Mouse (Mus musculus) bone marrow macrophage, adult 2 months (primary cell): ENCODE results near the gene Gm5460. TPM values are rescaled to one million over a fixed set of nuclear protein-coding genes. Genes with fewer than 3 reads are reported as not detected.

Experiments
- H3K27ac ChIP-seq: 2 replicates; pipeline ENCODE4 v1.5.1; 2012; ENCODE audit warnings: low read depth, low read length; ENCODE audit not compliant: insufficient read depth
- H3K4me1 ChIP-seq: 2 replicates; pipeline ENCODE4 v1.6.1; 2012; ENCODE audit warnings: low read length; ENCODE audit not compliant: control insufficient read depth, insufficient read depth
- H3K4me3 ChIP-seq: 2 replicates; pipeline ENCODE4 v1.5.1; 2012; ENCODE audit warnings: mild to moderate bottlenecking, low read length, moderate library complexity; ENCODE audit not compliant: insufficient read depth
- CTCF ChIP-seq: IDR thresholded peaks from 2 replicates; pipeline ENCODE4 v1.5.1; 2012; ENCODE audit warnings: low read depth, mild to moderate bottlenecking, low read length, moderate library complexity
- POLR2A ChIP-seq: IDR thresholded peaks from 2 replicates; pipeline ENCODE4 v1.6.1; 2012; ENCODE audit warnings: mild to moderate bottlenecking, low read depth, low read length, borderline replicate concordance
- polyA plus RNA-seq: library from polyadenylated mRNA; stranded (reverse); fragments of >200 nt; gene quantifications from 2 replicates; pipeline ENCODE4 v1.2.4, GENCODE M21; 2012; ENCODE audit not compliant: missing spikeins, insufficient read depth, insufficient read length

The Gm5460 gene
- polyA plus RNA-seq, result not detected in 2 replicates

DNA sequence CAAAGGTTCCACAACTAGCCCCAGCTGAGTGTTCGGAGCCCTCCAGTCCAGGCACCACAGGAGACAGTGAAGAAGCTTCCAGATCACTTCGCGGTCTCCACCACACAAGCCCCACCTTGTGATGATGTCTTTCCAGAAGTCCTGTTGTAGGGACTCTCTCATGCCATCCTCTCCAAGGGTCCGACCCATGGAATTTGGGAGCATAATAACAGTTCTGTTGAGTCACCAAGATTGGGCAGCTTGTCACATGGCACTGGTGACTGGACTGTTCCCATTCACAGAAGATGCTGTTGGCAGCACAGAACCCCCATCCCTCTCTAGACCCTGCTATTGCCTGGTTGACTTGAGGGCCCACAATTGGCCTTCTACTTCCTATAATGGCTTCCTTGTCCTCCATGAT is at the start of gene Gm5460:
TSS of gene Gm5460 (plus strand) at position 378 of the 400 bp plus-strand sequence.
- H3K4me3 ChIP-seq, result no peak within 1 kb of the TSS
- H3K27ac ChIP-seq, result no peak within 1 kb of the TSS
- no peaks in the 10 kb centered on the region for H3K4me1 ChIP-seq
- TF ChIP-seq POLR2A, result no peak
- no peak for TF ChIP-seq CTCF

DNA sequence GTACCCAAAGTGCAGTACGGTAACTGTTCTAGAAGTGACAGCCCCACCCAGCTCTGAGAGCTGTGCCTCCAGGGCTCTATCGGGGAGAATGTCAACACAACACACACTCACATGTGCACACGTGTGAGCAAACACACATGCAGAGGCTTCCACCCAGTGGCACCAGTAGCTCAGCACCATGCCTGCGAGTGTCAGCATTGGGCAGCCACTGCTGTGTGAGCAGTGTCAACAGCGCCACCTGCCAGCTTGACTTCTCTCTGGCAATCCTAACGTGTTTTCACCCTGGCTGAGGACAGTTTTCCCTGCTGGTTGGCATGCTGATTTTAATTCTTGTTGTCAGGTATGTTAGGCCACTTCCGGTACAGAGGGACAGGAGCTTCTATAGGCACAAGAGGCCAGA is 43.9 kb upstream of the Gm5460 start:
- TF ChIP-seq POLR2A (no peak), CTCF (no peak)
- Histone ChIP-seq H3K4me1 (no peaks in the 10 kb centered on the region), H3K27ac (no peak overlapping the region), H3K4me3 (no peak overlapping the region)

- Histone ChIP-seq H3K27ac (no peak overlapping the region), H3K4me3 (no peak overlapping the region), H3K4me1 (no peaks in the 10 kb centered on the region)
- TF ChIP-seq POLR2A (no peak), CTCF (no peak)
Measured at GRCm38 (mm10) chr14:33974752-33975151, 41.8 kb upstream of the Gm5460 start.

GRCm38 (mm10) chr14:33977748-33978147 is 38.8 kb upstream of the Gm5460 start:
- no peak overlapping the region for H3K4me3 ChIP-seq
- H3K4me1 ChIP-seq, result no peaks in the 10 kb centered on the region
- no peak for TF ChIP-seq POLR2A
- TF ChIP-seq CTCF, result no peak
- H3K27ac ChIP-seq, result no peak overlapping the region

DNA sequence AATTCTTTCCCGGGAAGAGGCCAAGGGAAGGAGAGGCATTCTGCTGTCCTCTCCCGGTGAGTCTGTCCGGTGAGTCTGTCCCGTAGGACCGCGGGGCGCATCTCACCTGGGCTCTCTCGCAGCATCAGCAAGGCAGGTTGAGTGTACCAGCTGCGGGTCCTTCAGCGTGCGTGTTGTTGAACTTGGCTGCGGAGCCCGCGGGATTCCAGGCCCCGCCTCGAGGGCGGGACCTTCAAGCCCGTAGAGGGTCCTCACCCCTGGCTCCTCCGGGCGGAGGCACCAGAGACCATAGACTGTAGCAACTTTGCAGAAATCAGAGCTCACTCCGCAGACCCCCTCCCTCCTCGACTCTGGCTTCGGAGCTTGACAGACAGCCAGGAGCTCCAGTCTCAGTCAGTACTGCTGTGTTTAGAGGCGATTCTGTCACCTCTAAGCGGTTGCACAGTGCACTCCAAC is 37.9 kb upstream of the Gm5460 start, which contains the start of gene Zfp488:
TSS of gene Zfp488 (minus strand) at position 161 of the 456 bp plus-strand sequence.
- H3K4me1 ChIP-seq, result no peaks in the 10 kb centered on the region
- no peak for TF ChIP-seq POLR2A
- TF ChIP-seq CTCF, result no peak
- no peak within 1 kb of the TSS for H3K27ac ChIP-seq
- no peak within 1 kb of the TSS for H3K4me3 ChIP-seq

DNA sequence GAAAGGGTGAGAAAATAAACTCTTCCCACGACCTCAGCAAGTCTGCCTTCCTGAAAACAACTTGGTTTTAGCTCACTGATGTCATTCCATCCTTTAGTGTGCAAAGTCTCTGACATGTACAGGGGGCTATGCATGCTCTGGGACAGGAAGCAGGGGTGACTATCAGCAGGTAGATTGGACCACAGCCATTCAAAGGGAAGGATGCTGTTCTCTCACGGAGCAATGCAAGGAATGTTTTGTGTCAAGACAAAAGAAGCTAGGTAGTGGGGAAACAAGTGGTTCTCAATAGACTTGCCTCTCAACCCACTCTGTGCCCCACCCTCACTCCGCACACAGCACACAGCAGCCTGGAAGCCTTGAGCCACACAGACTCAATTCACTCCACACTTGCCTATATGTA is 27.4 kb upstream of the Gm5460 start:
- no peak overlapping the region for H3K27ac ChIP-seq
- no peak overlapping the region for H3K4me3 ChIP-seq
- no peak for TF ChIP-seq CTCF
- no peak for TF ChIP-seq POLR2A
- H3K4me1 ChIP-seq, result no peaks in the 10 kb centered on the region

DNA sequence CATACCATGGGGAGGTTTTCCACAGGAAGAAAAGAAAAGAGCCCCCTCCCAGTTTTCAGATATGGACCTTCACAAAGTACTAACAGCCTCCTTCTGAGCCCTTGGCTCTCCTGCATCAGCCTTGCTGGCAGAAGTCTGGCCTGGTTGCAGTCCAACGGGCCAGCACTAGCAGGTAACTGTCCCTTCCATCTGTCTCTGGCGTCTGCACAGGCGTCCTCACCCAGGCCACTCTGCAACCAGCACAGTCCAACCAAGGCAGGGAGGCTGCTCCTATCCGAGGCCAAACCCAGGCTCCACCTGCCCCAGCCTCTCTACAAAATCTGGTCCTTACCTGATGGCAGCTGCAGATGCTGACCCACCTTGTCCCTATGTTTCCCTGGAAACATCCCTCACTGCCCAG is 24.6 kb upstream of the Gm5460 start:
- Histone ChIP-seq H3K27ac (no peak overlapping the region), H3K4me1 (no peaks in the 10 kb centered on the region), H3K4me3 (no peak overlapping the region)
- TF ChIP-seq POLR2A (no peak), CTCF (no peak)

GRCm38 (mm10) chr14:33993051-33993450 is 23.5 kb upstream of the Gm5460 start:
- Histone ChIP-seq H3K4me3 (no peak overlapping the region), H3K27ac (no peak overlapping the region), H3K4me1 (no peaks in the 10 kb centered on the region)
- TF ChIP-seq POLR2A (no peak), CTCF (no peak)

DNA sequence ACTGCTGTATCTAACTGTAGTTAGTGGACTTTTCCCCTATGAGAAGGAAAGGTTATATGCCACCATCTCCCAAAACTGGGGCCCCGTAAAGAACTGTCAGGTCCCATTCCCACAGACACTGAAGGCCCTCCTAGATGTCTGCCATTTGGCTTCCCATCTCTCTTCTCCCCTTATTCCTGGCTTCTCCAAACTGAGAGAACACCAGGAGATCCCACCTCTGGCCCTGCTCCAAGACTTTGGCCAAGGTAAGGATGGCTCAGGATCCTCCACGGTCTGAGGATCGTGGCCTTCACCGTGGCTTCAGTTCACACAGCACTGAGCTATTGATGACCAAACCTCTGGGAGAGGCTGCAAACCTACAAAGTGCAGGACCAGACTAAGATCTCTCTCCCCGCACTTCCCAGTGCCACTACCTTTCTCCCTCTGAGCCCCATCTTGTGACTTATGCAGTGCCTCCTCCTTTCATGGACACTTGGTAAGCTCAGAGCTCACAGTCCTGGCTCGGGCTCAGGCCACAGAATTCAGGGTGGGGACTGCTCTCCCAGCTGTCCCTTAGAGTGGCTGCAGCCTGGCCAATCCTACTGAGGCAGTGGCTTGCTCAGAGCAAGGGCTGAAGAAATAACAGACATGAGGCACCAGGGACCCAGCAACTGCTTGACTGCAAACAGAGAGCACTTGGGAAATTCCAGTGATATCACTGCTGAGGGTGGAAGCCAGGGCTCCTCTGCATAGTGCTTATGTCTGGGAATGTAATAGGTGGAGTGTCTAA is 22.9 kb upstream of the Gm5460 start:
- TF ChIP-seq CTCF (no peak), POLR2A (no peak)
- Histone ChIP-seq H3K4me1 (no peaks in the 10 kb centered on the region), H3K4me3 (no peak overlapping the region), H3K27ac (no peak overlapping the region)

DNA sequence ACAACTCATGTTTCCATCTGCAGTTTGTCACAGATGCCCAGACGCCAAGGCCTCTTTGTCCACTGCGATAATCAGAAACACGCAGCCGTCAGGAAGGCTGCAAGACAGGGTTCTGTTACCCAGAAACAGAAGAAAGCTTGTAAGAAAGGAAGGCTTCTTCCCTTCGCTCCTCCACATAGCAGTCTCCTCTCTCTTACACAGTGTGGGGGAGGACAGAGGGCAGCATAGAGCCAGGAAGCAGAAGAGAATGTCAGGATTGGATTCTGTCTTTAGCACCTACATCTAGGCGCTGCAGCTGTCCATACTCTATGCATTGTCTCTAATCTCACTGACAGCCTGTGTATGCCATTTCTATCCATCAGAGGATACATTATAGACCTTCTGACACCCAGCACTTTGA is 19.1 kb upstream of the Gm5460 start:
- H3K4me1 ChIP-seq, result no peaks in the 10 kb centered on the region
- TF ChIP-seq POLR2A (no peak), CTCF (no peak)
- no peak overlapping the region for H3K4me3 ChIP-seq
- no peak overlapping the region for H3K27ac ChIP-seq
